Mouse (Mus musculus): ENCODE measurements around the gene Cenpe. TPM values are rescaled to one million over a fixed set of nuclear protein-coding genes. Genes with fewer than 3 reads are reported as not detected.

Gene Cenpe
- polyA plus RNA-seq, 1 experiment = 4.3 TPM

DNA sequence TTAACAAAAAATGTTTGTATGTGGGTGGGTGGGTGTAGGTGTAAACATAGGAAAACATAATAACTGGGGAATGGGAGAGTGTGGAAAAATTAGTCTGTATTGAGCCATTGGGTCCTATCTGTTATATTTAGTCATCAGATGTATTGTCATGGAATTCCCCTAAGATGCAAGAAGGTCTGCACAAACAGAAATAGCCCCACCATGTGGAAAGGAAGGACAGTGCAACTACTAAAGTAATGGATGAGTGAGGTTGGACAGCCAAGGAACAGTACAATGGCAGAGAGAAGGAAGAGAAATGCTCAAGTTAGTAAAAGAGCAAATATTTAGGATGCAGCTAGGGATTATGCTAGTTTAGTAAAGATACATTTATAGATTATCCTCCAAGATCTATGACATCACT is 33.4 kb downstream of the Cenpe start:
- Histone ChIP-seq H3K27me3 (replicated peaks) (no peaks in the 10 kb centered on the region), H3K9me3 (no peaks in the 10 kb centered on the region), H3K36me3 (replicated peaks; ENCODE audit: low read length) (peaks cover 98% of the 10 kb centered on the region), H3K4me3 (replicated peaks) (no peak overlapping the region), H3K4me1 (no peaks in the 10 kb centered on the region)
- TF ChIP-seq FLI1 (IDR thresholded peaks at IDR 0.05; ENCODE audit: low read length) = no peak
- no peak for TF ChIP-seq GATA1 (IDR thresholded peaks at IDR 0.05; ENCODE audit: borderline replicate concordance, low read length)

DNA sequence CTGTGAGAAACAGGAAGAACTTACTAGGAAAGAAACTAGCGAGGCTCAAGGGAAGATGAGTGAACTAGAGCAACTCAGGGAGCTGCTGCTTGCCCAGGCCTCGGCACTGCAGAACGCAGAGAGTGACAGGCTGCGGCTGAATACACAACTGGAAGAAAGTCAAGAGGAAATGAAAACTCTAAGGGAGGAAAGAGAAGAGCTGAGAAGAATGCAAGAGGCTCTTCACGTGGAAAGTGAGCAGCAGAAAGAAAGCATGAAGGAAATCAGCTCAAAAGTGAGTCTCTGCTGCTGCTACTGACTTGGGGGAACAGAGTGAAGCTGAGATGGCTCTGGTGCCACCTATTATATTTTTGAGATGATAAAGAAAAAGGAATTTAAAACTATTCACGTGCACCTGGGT is 34.5 kb downstream of the Cenpe start:
- H3K4me1 ChIP-seq = no peaks in the 10 kb centered on the region
- no peaks in the 10 kb centered on the region for H3K27me3 ChIP-seq (replicated peaks)
- no peaks in the 10 kb centered on the region for H3K9me3 ChIP-seq
- no peak overlapping the region for H3K4me3 ChIP-seq (replicated peaks)
- peaks cover 98% of the 10 kb centered on the region for H3K36me3 ChIP-seq (replicated peaks; ENCODE audit: low read length)
- TF ChIP-seq FLI1 (IDR thresholded peaks at IDR 0.05; ENCODE audit: low read length) (no peak), GATA1 (IDR thresholded peaks at IDR 0.05; ENCODE audit: borderline replicate concordance, low read length) (no peak)

DNA sequence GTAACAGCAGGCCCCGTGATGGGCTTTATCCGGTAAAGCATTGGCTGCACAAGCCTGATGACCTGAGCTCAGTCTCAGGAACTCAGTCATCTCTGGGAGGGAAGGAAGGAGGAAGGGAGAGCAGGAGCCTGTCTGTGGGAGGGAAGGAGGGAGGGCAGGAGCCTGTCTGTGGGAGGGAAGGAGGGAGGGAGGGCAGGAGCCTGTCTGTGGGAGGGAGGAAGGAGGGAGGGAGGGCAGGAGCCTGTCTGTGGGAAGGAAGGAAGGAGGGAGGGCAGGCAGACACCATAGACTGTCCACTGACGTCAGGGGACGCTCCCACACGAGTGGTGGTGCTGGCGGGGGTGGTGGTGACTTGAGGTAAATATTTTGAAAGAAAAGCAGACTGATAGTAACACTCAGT is 36.8 kb downstream of the Cenpe start:
- H3K27me3 ChIP-seq (replicated peaks) = no peaks in the 10 kb centered on the region
- TF ChIP-seq GATA1 (IDR thresholded peaks at IDR 0.05; ENCODE audit: borderline replicate concordance, low read length) (no peak), FLI1 (IDR thresholded peaks at IDR 0.05; ENCODE audit: low read length) (no peak)
- peaks cover 91% of the 10 kb centered on the region for H3K36me3 ChIP-seq (replicated peaks; ENCODE audit: low read length)
- no peak overlapping the region for H3K4me3 ChIP-seq (replicated peaks)
- no peaks in the 10 kb centered on the region for H3K4me1 ChIP-seq
- no peaks in the 10 kb centered on the region for H3K9me3 ChIP-seq

DNA sequence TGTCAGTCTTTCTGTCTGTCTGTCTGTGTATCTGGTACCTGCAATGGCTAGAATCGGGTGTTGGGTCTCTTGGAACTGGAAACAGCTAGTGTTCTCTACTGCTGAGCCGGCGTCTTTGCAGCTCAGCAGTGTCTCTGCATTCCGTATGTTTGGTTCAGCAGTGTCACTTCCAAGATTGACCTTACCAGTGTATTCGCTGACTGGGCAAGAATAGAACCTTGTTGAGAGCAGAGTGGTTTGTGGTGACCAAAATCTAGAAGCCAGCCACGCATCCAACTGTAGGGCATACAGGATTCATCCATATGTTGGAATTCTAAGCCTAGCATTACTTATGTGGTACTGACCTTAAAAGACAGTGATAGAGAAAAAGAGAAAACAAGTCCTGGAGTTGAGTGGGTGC is 39.5 kb downstream of the Cenpe start:
- no peak overlapping the region for H3K4me3 ChIP-seq (replicated peaks)
- TF ChIP-seq FLI1 (IDR thresholded peaks at IDR 0.05; ENCODE audit: low read length) (no peak), GATA1 (IDR thresholded peaks at IDR 0.05; ENCODE audit: borderline replicate concordance, low read length) (no peak)
- H3K4me1 ChIP-seq = no peaks in the 10 kb centered on the region
- no peaks in the 10 kb centered on the region for H3K27me3 ChIP-seq (replicated peaks)
- H3K36me3 ChIP-seq (replicated peaks; ENCODE audit: low read length) = peaks cover 85% of the 10 kb centered on the region
- H3K9me3 ChIP-seq = no peaks in the 10 kb centered on the region

DNA sequence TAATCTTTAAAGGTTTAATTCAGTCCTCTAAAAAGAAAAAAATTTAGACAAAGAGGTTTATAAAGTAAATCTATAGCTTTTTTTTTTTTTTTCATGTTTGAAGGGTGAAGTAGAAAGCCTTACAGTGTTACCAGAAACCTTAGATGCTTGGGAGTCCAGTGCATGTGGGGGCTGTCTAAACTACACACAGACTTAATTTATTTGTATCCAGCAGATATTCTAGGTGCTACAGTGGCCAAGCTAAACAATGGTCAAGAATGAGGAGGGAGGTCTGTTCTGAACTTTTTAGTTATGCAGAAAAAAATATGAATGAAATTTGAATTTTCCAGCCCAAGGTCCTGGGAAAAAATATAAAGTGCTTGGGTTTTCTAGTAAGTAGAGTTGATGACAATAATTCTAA is 42.4 kb downstream of the Cenpe start:
- Histone ChIP-seq H3K9me3 (no peaks in the 10 kb centered on the region), H3K27me3 (replicated peaks) (no peaks in the 10 kb centered on the region), H3K4me1 (no peaks in the 10 kb centered on the region), H3K36me3 (replicated peaks; ENCODE audit: low read length) (peaks cover 85% of the 10 kb centered on the region), H3K4me3 (replicated peaks) (no peak overlapping the region)
- no peak for TF ChIP-seq GATA1 (IDR thresholded peaks at IDR 0.05; ENCODE audit: borderline replicate concordance, low read length)
- no peak for TF ChIP-seq FLI1 (IDR thresholded peaks at IDR 0.05; ENCODE audit: low read length)

DNA sequence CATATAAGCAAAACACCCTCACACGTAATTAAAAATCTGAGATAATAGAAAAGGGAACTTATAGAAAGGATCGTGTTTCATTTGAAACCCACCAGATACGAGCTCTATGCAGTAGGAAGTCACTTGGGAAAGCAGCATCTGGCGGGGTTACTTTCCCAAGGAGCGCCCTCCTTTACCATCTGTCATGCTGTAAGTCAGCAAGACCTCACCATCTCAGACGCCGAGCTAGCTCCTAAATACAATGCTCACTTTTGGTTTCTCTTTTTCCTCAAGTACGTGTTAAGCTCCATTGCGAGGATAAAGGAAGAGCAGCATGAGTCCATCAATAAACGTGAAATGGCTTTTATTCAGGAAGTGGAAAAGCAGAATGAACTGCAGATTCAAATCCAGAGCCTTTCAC is 46.6 kb downstream of the Cenpe start:
- H3K36me3 ChIP-seq (replicated peaks; ENCODE audit: low read length) = peaks cover 93% of the 10 kb centered on the region
- no peaks in the 10 kb centered on the region for H3K27me3 ChIP-seq (replicated peaks)
- TF ChIP-seq FLI1 (IDR thresholded peaks at IDR 0.05; ENCODE audit: low read length) = no peak
- no peak for TF ChIP-seq GATA1 (IDR thresholded peaks at IDR 0.05; ENCODE audit: borderline replicate concordance, low read length)
- H3K4me3 ChIP-seq (replicated peaks) = no peak overlapping the region
- H3K9me3 ChIP-seq = no peaks in the 10 kb centered on the region
- no peaks in the 10 kb centered on the region for H3K4me1 ChIP-seq

DNA sequence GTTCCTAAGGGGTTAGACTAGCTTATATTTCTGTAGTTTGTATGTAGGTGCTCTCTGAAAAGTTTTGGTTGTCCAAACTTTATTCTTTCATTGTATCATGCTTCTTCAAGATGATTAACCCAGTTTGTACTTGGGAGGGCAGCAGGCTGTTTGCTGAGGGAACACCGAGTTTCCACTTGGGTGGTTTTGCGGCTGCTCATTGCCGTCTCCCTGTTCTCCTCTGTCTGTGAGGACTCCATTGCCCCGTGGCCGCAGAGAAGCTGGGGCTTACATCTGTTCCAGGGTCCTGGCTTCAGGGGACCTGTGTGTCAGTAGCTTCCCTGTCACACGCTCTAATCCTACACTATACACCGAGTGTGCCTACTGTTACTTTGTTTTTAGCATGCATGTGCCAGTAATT is 47.9 kb downstream of the Cenpe start:
- TF ChIP-seq GATA1 (IDR thresholded peaks at IDR 0.05; ENCODE audit: borderline replicate concordance, low read length) (no peak), FLI1 (IDR thresholded peaks at IDR 0.05; ENCODE audit: low read length) (no peak)
- Histone ChIP-seq H3K36me3 (replicated peaks; ENCODE audit: low read length) (peaks cover 100% of the 10 kb centered on the region), H3K4me3 (replicated peaks) (no peak overlapping the region), H3K4me1 (no peaks in the 10 kb centered on the region), H3K9me3 (no peaks in the 10 kb centered on the region), H3K27me3 (replicated peaks) (no peaks in the 10 kb centered on the region)

DNA sequence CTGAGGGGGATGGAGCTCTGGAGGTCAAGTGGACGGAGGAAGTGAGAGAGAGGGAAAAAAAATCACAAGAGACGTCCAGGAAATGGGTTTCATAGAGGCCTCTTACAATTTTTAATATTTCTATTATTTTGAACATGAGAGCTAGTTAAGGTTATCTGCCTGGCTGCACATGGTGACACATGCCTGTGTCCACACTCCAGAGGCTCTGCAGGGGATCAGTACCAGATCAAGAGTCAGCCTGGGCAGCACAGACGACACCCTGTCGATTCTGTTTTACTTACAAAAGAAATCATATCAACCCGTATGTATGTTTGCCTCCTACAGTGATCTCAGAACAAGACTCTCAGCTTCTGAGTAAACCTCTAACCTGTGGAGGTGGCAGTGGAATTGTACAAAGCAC is 56.3 kb downstream of the Cenpe start:
- TF ChIP-seq GATA1 (IDR thresholded peaks at IDR 0.05; ENCODE audit: borderline replicate concordance, low read length) = no peak
- no peak for TF ChIP-seq FLI1 (IDR thresholded peaks at IDR 0.05; ENCODE audit: low read length)
- Histone ChIP-seq H3K27me3 (replicated peaks) (no peaks in the 10 kb centered on the region), H3K4me3 (replicated peaks) (no peak overlapping the region), H3K4me1 (no peaks in the 10 kb centered on the region), H3K9me3 (no peaks in the 10 kb centered on the region), H3K36me3 (replicated peaks; ENCODE audit: low read length) (peaks cover 98% of the 10 kb centered on the region)

DNA sequence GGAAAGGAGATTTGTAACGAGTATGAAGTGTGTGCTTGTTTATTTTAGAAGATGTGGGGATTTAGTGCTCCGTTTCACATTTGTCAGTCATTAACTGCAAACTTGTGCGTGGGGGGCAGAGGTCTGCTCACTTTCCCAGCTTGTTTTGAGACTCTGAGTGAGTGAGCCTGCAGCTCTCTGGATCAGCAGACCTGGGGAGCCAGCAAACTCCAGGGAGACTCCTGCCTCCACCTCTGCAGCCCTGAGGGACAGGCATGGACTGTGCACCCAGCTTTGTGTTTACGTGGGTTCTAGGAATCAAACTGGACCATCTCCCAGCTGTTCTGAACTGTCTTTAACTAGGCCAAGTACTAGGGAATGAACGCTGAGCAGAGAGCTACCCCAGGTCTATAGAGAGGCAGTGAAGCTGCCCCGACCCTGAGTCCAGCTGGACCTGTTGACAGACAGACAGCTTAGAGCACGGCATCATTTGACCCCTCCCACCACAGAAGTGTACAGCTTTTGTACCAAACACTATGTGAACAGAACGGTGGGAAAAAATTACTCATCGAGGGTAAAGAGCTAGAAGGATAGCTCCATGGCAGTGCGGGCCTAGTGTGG is 57.2 kb downstream of the Cenpe start:
- Histone ChIP-seq H3K27me3 (replicated peaks) (no peaks in the 10 kb centered on the region), H3K4me1 (no peaks in the 10 kb centered on the region), H3K4me3 (replicated peaks) (no peak overlapping the region), H3K36me3 (replicated peaks; ENCODE audit: low read length) (peaks cover 92% of the 10 kb centered on the region), H3K9me3 (no peaks in the 10 kb centered on the region)
- TF ChIP-seq FLI1 (IDR thresholded peaks at IDR 0.05; ENCODE audit: low read length) (no peak), GATA1 (IDR thresholded peaks at IDR 0.05; ENCODE audit: borderline replicate concordance, low read length) (no peak)

DNA sequence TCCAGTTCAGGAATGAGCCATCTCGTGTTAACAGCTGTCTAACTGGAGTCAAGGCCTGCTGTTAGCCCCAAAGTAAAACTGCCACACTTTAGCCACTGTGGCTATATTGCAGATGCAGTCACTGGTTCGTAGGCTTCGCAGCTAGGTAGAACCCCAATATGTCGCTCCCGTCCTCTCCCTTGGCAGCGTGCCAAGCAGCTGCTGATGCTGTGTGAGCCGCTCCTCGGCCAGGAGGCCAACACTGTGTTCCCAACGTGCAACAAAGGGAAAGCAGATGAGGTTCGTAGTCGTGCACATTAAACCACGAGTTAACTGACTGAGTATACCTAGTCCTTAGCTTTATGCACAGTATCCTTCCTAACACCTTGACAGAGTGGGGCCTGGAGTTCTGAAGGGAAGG is 60.3 kb downstream of the Cenpe start:
- TF ChIP-seq FLI1 (IDR thresholded peaks at IDR 0.05; ENCODE audit: low read length) = no peak
- TF ChIP-seq GATA1 (IDR thresholded peaks at IDR 0.05; ENCODE audit: borderline replicate concordance, low read length) = no peak
- Histone ChIP-seq H3K4me1 (peaks cover 3% of the 10 kb centered on the region; the same call in 1 of the 2 replicates), H3K36me3 (replicated peaks; ENCODE audit: low read length) (peaks cover 62% of the 10 kb centered on the region), H3K27me3 (replicated peaks) (no peaks in the 10 kb centered on the region), H3K4me3 (replicated peaks) (no peak overlapping the region), H3K9me3 (no peaks in the 10 kb centered on the region)

DNA sequence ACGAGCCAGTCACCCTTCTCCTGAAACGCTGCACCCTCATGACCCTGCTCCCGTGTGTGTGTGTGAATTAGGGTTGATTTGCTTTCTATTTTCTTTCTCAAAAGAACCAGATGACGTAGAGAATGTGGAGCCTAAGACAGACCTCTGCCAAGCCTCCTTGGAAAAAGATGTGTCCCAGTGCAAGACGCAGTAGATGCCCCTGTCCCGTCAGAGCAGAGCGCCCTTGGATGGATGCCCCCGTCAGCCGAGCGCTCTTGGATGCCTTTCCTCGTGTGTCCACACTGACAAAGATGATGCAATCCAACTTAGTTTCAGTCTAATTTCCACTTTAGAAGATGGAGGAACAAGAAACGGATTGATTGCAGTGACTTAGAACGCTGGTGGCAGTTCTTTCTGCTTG is 60.7 kb downstream of the Cenpe start:
- TF ChIP-seq GATA1 (IDR thresholded peaks at IDR 0.05; ENCODE audit: borderline replicate concordance, low read length) (no peak), FLI1 (IDR thresholded peaks at IDR 0.05; ENCODE audit: low read length) (no peak)
- H3K27me3 ChIP-seq (replicated peaks) = no peaks in the 10 kb centered on the region
- H3K36me3 ChIP-seq (replicated peaks; ENCODE audit: low read length) = peaks cover 58% of the 10 kb centered on the region
- peaks cover 2% of the 10 kb centered on the region; the same call in 1 of the 2 replicates for H3K9me3 ChIP-seq
- H3K4me3 ChIP-seq (replicated peaks) = no peak overlapping the region
- H3K4me1 ChIP-seq = peaks cover 3% of the 10 kb centered on the region; the same call in 1 of the 2 replicates
